Mouse (Mus musculus): ENCODE results near the gene Foxo3. TPM values are rescaled to one million over a fixed set of nuclear protein-coding genes. Genes with fewer than 3 reads are reported as not detected.

Gene Foxo3
- polyA plus RNA-seq, 1 experiment from 2014 or later, result 7.1 TPM

DNA sequence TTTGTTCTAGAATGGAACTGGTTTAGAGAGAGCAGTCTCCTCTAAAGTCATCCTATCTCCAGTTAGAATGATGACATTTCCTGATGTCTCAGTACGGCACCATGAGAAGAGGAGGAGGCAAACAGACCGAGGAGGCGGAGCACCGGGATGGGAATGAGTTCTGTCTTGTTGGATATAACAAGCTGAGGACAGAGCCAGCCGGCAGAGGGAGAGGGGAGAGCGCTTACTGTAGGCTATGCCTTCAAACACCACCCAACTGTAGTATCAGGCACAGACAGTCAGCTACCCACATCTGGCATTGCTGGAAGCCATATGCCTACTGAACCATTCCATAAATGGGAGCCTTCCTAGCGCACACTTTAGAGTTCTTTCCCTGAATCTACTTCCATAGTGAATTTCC is 32.6 kb downstream of the Foxo3 start:
- no peak overlapping the region for H3K4me3 ChIP-seq (ENCODE audit: control insufficient read depth in 1 of 2, insufficient read depth in 1 of 2, low read depth in 1 of 2, low read length in 2 of 2)
- H3K9me3 ChIP-seq (ENCODE audit: control insufficient read depth, low read length), result no peaks in the 10 kb centered on the region
- H3K4me2 ChIP-seq (ENCODE audit: low read length), result no peak overlapping the region
- no peak overlapping the region for H3K27ac ChIP-seq (replicated peaks in 1 of 2; ENCODE audit: control insufficient read depth in 1 of 2, insufficient read depth in 1 of 2, low read depth in 2 of 2, low read length in 2 of 2)
- WGBS, result 79% methylated on average over 7 of the region's 7 CpGs
- ATAC-seq (ENCODE audit: insufficient number of reproducible peaks, insufficient read depth, low FRiP score, low read depth), result no peak
- no peaks in the 10 kb centered on the region for H3K27me3 ChIP-seq (ENCODE audit: control insufficient read depth, insufficient read depth, low read length)
- H3K9ac ChIP-seq (ENCODE audit: low read length), result no peak overlapping the region
- H3K36me3 ChIP-seq (ENCODE audit: control insufficient read depth, insufficient read depth, low read length), result no peaks in the 10 kb centered on the region
- H3K4me1 ChIP-seq (ENCODE audit: control insufficient read depth in 2 of 2, insufficient read depth in 2 of 2, low read length in 2 of 2), result peaks cover 37 to 61% of the 10 kb centered on the region in 2 experiments

- WGBS, result 86% methylated on average over 6 of the region's 6 CpGs
- Histone ChIP-seq H3K4me1 (ENCODE audit: control insufficient read depth in 2 of 2, insufficient read depth in 2 of 2, low read length in 2 of 2) (peaks cover 29 to 48% of the 10 kb centered on the region in 2 experiments), H3K9me3 (ENCODE audit: control insufficient read depth, low read length) (no peaks in the 10 kb centered on the region), H3K4me3 (ENCODE audit: control insufficient read depth in 1 of 2, insufficient read depth in 1 of 2, low read depth in 1 of 2, low read length in 2 of 2) (no peak overlapping the region), H3K27ac (replicated peaks in 1 of 2; ENCODE audit: control insufficient read depth in 1 of 2, insufficient read depth in 1 of 2, low read depth in 2 of 2, low read length in 2 of 2) (no peak overlapping the region), H3K36me3 (ENCODE audit: control insufficient read depth, insufficient read depth, low read length) (no peaks in the 10 kb centered on the region), H3K9ac (ENCODE audit: low read length) (no peak overlapping the region), H3K4me2 (ENCODE audit: low read length) (no peak overlapping the region), H3K27me3 (ENCODE audit: control insufficient read depth, insufficient read depth, low read length) (no peaks in the 10 kb centered on the region)
- no peak for ATAC-seq (ENCODE audit: insufficient number of reproducible peaks, insufficient read depth, low FRiP score, low read depth)
These were observed 34.1 kb downstream of the Foxo3 start for GRCm38 (mm10) chr10:42242484-42242883.

DNA sequence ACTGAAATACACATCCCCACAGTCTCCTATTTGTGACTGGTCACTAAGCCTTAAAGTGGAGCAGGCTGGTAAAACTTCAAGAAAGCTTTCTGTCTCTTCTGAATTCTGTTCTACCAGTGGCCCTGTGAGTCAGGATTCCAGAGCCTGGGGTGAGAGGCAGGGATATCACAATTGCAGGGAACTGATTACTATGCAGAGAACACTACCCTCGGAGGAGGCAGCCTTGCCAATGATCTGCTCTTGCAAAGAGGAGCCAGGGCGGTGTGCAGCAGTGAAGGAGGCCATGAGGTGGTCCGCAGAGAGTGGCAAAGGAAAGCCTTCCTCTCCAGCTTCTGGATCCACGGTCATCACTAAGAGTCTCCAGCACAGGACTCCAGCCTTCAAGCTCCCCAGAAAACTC is 34.8 kb downstream of the Foxo3 start:
- no peaks in the 10 kb centered on the region for H3K36me3 ChIP-seq (ENCODE audit: control insufficient read depth, insufficient read depth, low read length)
- no peak overlapping the region for H3K9ac ChIP-seq (ENCODE audit: low read length)
- ATAC-seq (ENCODE audit: insufficient number of reproducible peaks, insufficient read depth, low FRiP score, low read depth), result no peak
- H3K9me3 ChIP-seq (ENCODE audit: control insufficient read depth, low read length), result no peaks in the 10 kb centered on the region
- H3K4me2 ChIP-seq (ENCODE audit: low read length), result no peak overlapping the region
- H3K4me3 ChIP-seq (ENCODE audit: control insufficient read depth in 1 of 2, insufficient read depth in 1 of 2, low read depth in 1 of 2, low read length in 2 of 2), result no peak overlapping the region
- H3K27me3 ChIP-seq (ENCODE audit: control insufficient read depth, insufficient read depth, low read length), result no peaks in the 10 kb centered on the region
- H3K27ac ChIP-seq (replicated peaks in 1 of 2; ENCODE audit: control insufficient read depth in 1 of 2, insufficient read depth in 1 of 2, low read depth in 2 of 2, low read length in 2 of 2), result no peak overlapping the region
- H3K4me1 ChIP-seq (ENCODE audit: control insufficient read depth in 2 of 2, insufficient read depth in 2 of 2, low read length in 2 of 2), result peaks cover 25 to 41% of the 10 kb centered on the region in 2 experiments
- WGBS, result 63% methylated on average over 4 of the region's 4 CpGs

DNA sequence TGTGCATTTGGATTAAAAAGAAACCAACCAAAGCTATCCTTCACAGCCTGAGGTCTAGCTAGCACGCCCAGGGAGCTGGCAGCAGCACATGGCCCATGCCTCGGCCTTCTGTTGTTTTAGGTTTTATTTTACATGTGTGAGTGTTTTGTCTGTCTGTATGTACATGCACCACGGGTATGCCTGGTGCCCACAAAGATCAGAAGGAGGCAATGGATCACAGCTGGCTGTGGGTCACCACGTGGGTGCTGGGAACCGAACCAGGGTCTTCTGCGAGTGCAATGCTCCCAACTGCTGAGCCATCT is 36.8 kb downstream of the Foxo3 start:
- 93% methylated on average over 6 of the region's 6 CpGs for WGBS
- H3K4me1 ChIP-seq (ENCODE audit: control insufficient read depth in 2 of 2, insufficient read depth in 2 of 2, low read length in 2 of 2), result peaks cover 16 to 27% of the 10 kb centered on the region in 2 experiments
- H3K27ac ChIP-seq (replicated peaks in 1 of 2; ENCODE audit: control insufficient read depth in 1 of 2, insufficient read depth in 1 of 2, low read depth in 2 of 2, low read length in 2 of 2), result no peak overlapping the region
- H3K9ac ChIP-seq (ENCODE audit: low read length), result no peak overlapping the region
- H3K27me3 ChIP-seq (ENCODE audit: control insufficient read depth, insufficient read depth, low read length), result no peaks in the 10 kb centered on the region
- H3K9me3 ChIP-seq (ENCODE audit: control insufficient read depth, low read length), result no peaks in the 10 kb centered on the region
- H3K4me2 ChIP-seq (ENCODE audit: low read length), result no peak overlapping the region
- H3K4me3 ChIP-seq (ENCODE audit: control insufficient read depth in 1 of 2, insufficient read depth in 1 of 2, low read depth in 1 of 2, low read length in 2 of 2), result no peak overlapping the region
- H3K36me3 ChIP-seq (ENCODE audit: control insufficient read depth, insufficient read depth, low read length), result no peaks in the 10 kb centered on the region
- ATAC-seq (ENCODE audit: insufficient number of reproducible peaks, insufficient read depth, low FRiP score, low read depth), result no peak

- Histone ChIP-seq H3K27ac (replicated peaks in 1 of 2; ENCODE audit: control insufficient read depth in 1 of 2, insufficient read depth in 1 of 2, low read depth in 2 of 2, low read length in 2 of 2) (no peak overlapping the region), H3K4me3 (ENCODE audit: control insufficient read depth in 1 of 2, insufficient read depth in 1 of 2, low read depth in 1 of 2, low read length in 2 of 2) (no peak overlapping the region), H3K27me3 (ENCODE audit: control insufficient read depth, insufficient read depth, low read length) (no peaks in the 10 kb centered on the region), H3K9me3 (ENCODE audit: control insufficient read depth, low read length) (no peaks in the 10 kb centered on the region), H3K9ac (ENCODE audit: low read length) (no peak overlapping the region), H3K4me1 (ENCODE audit: control insufficient read depth in 2 of 2, insufficient read depth in 2 of 2, low read length in 2 of 2) (peaks cover 12 to 21% of the 10 kb centered on the region in 2 experiments), H3K4me2 (ENCODE audit: low read length) (no peak overlapping the region), H3K36me3 (ENCODE audit: control insufficient read depth, insufficient read depth, low read length) (0 out of 2 replicates have a peak, but pooled peaks cover under 1% of the 10 kb centered on the region)
- WGBS, result 72% methylated on average over 15 of the region's 15 CpGs
- no peak for ATAC-seq (ENCODE audit: insufficient number of reproducible peaks, insufficient read depth, low FRiP score, low read depth)
These were observed 37.4 kb downstream of the Foxo3 start for GRCm38 (mm10) chr10:42238923-42239809.

- no peak for ATAC-seq (ENCODE audit: insufficient number of reproducible peaks, insufficient read depth, low FRiP score, low read depth)
- H3K4me1 ChIP-seq (ENCODE audit: control insufficient read depth in 2 of 2, insufficient read depth in 2 of 2, low read length in 2 of 2), result peaks cover 9 to 17% of the 10 kb centered on the region in 2 experiments
- H3K9ac ChIP-seq (ENCODE audit: low read length), result no peak overlapping the region
- H3K36me3 ChIP-seq (ENCODE audit: control insufficient read depth, insufficient read depth, low read length), result 0 out of 2 replicates have a peak, but pooled peaks cover 3% of the 10 kb centered on the region
- WGBS, result 55% methylated on average over 5 of the region's 5 CpGs
- no peaks in the 10 kb centered on the region for H3K27me3 ChIP-seq (ENCODE audit: control insufficient read depth, insufficient read depth, low read length)
- H3K27ac ChIP-seq (replicated peaks in 1 of 2; ENCODE audit: control insufficient read depth in 1 of 2, insufficient read depth in 1 of 2, low read depth in 2 of 2, low read length in 2 of 2), result no peak overlapping the region
- no peaks in the 10 kb centered on the region for H3K9me3 ChIP-seq (ENCODE audit: control insufficient read depth, low read length)
- H3K4me3 ChIP-seq (ENCODE audit: control insufficient read depth in 1 of 2, insufficient read depth in 1 of 2, low read depth in 1 of 2, low read length in 2 of 2), result no peak overlapping the region
- H3K4me2 ChIP-seq (ENCODE audit: low read length), result no peak overlapping the region
These were observed 38.3 kb downstream of the Foxo3 start for GRCm38 (mm10) chr10:42238296-42238695.

GRCm38 (mm10) chr10:42237556-42237955 is 39.0 kb downstream of the Foxo3 start:
- Histone ChIP-seq H3K36me3 (ENCODE audit: control insufficient read depth, insufficient read depth, low read length) (0 out of 2 replicates have a peak, but pooled peaks cover 3% of the 10 kb centered on the region), H3K27ac (replicated peaks in 1 of 2; ENCODE audit: control insufficient read depth in 1 of 2, insufficient read depth in 1 of 2, low read depth in 2 of 2, low read length in 2 of 2) (no peak overlapping the region), H3K9me3 (ENCODE audit: control insufficient read depth, low read length) (no peaks in the 10 kb centered on the region), H3K27me3 (ENCODE audit: control insufficient read depth, insufficient read depth, low read length) (no peaks in the 10 kb centered on the region), H3K4me1 (ENCODE audit: control insufficient read depth in 2 of 2, insufficient read depth in 2 of 2, low read length in 2 of 2) (peaks cover 9 to 17% of the 10 kb centered on the region in 2 experiments), H3K4me3 (ENCODE audit: control insufficient read depth in 1 of 2, insufficient read depth in 1 of 2, low read depth in 1 of 2, low read length in 2 of 2) (no peak overlapping the region), H3K9ac (ENCODE audit: low read length) (no peak overlapping the region), H3K4me2 (ENCODE audit: low read length) (no peak overlapping the region)
- ATAC-seq (ENCODE audit: insufficient number of reproducible peaks, insufficient read depth, low FRiP score, low read depth), result no peak
- 84% methylated on average over 4 of the region's 4 CpGs for WGBS

Data from heart, embryonic 14.5 days (tissue).